Mouse (Mus musculus) cortical plate, adult 2 months (tissue): ENCODE data around the gene Hdgfl3. TPM values are rescaled to one million over a fixed set of nuclear protein-coding genes. Genes with fewer than 3 reads are reported as not detected.

Experiments used
- H3K27ac ChIP-seq: fragments of 200-500 bp; 2 replicates; pipeline ENCODE4 v1.5.1; 2012; ENCODE audit warnings: low read length, control low read depth, inconsistent platforms; ENCODE audit not compliant: insufficient read depth
- H3K4me1 ChIP-seq: fragments of 200-500 bp; 2 replicates; pipeline ENCODE4 v1.6.1; 2011; ENCODE audit warnings: low read length; ENCODE audit not compliant: control insufficient read depth, insufficient read depth
- H3K4me3 ChIP-seq: fragments of 200-500 bp; 2 replicates; pipeline ENCODE4 v1.5.1; 2011; ENCODE audit warnings: mild to moderate bottlenecking, low read length, control low read depth; ENCODE audit not compliant: insufficient read depth
- CTCF ChIP-seq: fragments of 200-500 bp; IDR thresholded peaks from 2 replicates; pipeline ENCODE4 v1.5.1; 2011; ENCODE audit warnings: mild to moderate bottlenecking, control low read depth, low read length; ENCODE audit not compliant: insufficient read depth; ENCODE audit errors: extremely low read depth
- POLR2A ChIP-seq: fragments of 200-500 bp; IDR thresholded peaks from 2 replicates; pipeline ENCODE4 v1.6.1; 2011; ENCODE audit warnings: mild to moderate bottlenecking, low read length, control low read depth; ENCODE audit not compliant: insufficient read depth; ENCODE audit errors: extremely low read depth
- polyA plus RNA-seq: library from polyadenylated mRNA; depleted of rRNA; stranded (reverse); fragments of >200 nt; gene quantifications from 2 replicates; pipeline ENCODE4 v1.2.3, GENCODE M21; 2012

Gene Hdgfl3
- polyA plus RNA-seq, 1 experiment, result 40.4 TPM

DNA sequence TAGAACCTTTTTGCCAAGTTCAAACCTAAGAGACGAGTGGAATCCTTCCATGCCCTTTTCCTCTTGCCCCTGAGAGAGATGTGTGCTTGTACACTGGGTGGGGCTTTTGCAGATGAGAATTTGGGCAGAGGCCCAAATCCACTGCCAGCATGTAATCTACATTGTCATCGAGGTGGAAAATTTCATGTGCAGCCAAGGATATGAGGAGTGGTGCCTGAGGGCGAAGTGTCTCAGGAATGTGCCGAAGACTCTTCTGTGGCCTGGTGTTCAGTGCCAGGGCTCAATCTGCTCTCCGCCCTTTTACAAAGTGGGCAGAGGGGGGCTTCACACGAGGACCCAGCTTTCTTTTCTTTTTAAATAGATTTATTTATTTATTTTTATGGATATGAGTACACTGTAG lies 59.6 kb downstream of the Hdgfl3 start:
- TF ChIP-seq POLR2A, result no peak
- no peak for TF ChIP-seq CTCF
- Histone ChIP-seq H3K27ac (no peak overlapping the region), H3K4me1 (peaks cover 7% of the 10 kb centered on the region; the same call in 1 of the 2 replicates), H3K4me3 (no peak overlapping the region)

DNA sequence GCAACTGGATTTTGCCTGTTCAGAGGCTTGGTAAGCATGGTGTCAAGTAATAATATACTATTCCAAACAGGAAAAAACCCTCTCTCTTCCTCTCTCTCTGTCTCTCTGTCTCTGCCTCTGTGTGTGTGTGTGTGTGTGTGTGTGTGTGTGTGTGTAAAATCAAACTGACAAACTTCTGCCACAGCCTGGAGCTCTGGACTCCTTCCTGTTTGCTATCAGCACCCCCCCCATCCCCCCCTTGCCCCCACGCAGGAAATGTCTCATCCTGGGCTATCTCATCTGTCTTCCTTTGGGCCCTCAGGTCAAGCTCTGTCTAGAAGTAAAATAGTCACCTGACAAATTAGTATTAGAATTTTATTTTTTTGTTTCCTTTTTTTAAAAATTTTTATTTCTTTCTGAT lies 60.5 kb downstream of the Hdgfl3 start:
- no peak overlapping the region for H3K27ac ChIP-seq
- no peak for TF ChIP-seq CTCF
- no peak for TF ChIP-seq POLR2A
- peaks cover 7% of the 10 kb centered on the region; the same call in 1 of the 2 replicates for H3K4me1 ChIP-seq
- H3K4me3 ChIP-seq, result no peak overlapping the region

DNA sequence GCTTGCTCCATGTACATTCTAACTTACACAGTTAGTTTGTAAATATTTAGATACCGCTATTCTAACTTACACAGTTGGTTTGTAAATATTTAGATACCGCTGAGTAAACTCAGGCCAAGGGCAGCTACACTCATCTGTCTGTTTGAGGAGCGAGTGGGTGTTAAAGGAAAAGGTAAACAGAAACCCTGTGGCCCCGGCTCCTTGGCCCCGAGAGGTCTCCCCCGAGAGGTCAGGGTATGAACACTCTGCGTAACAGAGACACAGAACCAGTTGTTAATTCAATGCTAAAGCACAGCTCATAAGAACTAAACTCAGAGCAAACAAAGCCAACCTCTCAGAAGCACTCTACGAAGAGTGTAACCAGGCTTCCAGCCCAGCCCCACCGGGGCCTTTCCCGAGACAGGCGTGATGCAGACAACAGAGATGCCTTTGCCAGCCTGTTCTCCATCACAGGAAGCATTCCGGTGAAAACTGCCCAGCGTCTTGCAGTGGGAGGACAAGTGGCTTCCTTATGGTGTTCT lies 61.7 kb downstream of the Hdgfl3 start:
- Histone ChIP-seq H3K4me3 (no peak overlapping the region), H3K27ac (no peak overlapping the region), H3K4me1 (peaks cover 7% of the 10 kb centered on the region; the same call in 1 of the 2 replicates)
- no peak for TF ChIP-seq POLR2A
- TF ChIP-seq CTCF, result no peak

DNA sequence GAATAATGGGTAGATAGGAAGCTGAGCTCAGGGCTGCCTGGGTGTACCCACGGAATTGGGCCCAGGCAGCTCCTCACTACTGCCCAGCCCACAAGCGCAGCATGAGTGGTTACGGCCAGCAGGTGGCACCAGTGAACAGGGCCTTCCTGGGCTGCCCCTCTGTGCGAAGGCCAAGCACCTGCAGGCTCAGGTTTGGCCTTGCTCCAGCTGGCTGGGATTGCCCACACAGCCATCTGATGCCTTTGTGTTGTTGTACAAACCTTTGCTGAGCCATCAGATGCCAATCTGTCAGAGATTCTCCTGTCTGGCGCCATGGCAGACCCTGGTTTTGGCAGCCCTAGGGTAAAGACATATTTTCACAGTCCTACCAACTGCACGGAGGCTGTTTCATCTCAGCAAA lies 66.1 kb downstream of the Hdgfl3 start:
- Histone ChIP-seq H3K4me3 (no peak overlapping the region), H3K27ac (no peak overlapping the region), H3K4me1 (0 out of 2 replicates have a peak, but pooled peaks cover 3% of the 10 kb centered on the region)
- TF ChIP-seq POLR2A, result no peak
- peak; percentile 77 for TF ChIP-seq CTCF

DNA sequence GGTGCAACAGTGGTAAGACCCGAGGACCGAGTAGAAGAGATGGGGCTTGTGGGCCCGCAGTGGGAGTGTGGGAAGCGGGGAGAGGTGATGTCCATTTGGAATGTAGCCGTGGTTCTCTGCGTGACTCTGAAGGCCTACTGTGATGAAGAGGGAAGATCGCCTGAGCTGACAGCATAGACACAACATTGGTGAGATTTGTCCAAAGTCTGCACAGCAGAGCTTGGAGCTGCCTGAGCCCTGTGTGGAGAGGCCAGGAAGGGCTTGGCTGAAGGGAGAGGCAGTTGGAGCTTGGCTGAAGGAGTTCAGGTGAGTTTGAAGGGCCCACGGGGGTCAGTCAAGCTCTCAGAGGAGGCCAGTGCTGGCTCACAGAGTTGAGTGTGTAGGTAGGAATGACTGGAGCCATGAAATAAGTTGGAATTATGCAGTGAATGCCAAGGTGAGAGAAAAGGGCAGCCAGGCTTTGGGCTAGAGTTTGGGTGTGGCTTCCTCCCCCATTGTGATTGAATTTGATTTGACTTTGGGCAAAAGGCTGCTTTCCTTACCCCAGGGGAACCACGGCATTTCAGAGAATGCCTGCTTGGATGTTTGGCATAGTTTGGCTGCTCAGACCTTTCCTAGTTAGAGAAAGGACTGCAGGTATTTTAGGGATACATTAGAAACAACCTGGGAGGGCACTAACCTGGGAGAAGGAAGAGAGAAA lies 66.9 kb downstream of the Hdgfl3 start:
- H3K27ac ChIP-seq, result no peak overlapping the region
- no peaks in the 10 kb centered on the region for H3K4me1 ChIP-seq
- H3K4me3 ChIP-seq, result no peak overlapping the region
- no peak for TF ChIP-seq POLR2A
- no peak for TF ChIP-seq CTCF

DNA sequence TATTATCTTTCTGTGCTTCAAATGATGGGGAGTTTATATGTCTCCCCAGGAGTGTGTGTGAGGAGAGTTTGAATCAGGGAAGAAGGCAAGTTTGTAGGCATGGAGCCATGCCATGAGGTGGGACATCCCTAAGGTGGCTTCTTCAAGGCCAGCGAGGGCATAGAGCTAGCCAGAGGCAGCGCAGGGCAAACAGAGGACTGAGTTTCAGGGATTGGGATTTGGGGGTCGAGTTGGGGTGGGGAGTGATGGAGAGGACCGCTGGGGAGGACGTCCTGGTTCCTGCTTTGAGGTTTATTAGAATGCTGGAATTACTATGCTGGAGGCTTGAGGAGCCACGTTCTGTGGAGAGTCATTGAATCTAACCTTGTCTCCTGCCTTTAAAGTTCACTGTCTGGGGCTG lies 68.3 kb downstream of the Hdgfl3 start:
- Histone ChIP-seq H3K4me1 (peaks cover 4% of the 10 kb centered on the region), H3K27ac (no peak overlapping the region), H3K4me3 (no peak overlapping the region)
- TF ChIP-seq CTCF (no peak), POLR2A (no peak)

DNA sequence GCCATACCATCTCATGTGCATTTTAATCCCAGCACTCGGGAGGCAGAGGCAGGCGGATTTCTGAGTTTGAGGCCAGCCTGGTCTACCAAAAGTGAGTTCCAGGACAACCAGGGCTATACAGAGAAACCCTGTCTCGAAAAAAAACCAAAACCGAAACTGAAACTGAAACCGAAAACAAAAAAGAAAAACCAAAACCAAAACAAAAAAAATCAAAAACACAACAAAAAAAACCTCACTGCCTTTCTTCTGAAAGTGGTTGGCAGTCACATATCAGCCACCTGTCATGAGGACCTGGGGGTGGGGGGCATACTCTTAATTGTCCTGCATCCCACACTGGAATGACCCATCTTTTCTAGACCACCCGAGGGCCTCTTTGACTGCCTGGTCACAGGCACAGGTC lies 69.7 kb downstream of the Hdgfl3 start:
- Histone ChIP-seq H3K4me3 (no peak overlapping the region), H3K4me1 (peaks cover 6% of the 10 kb centered on the region), H3K27ac (no peak overlapping the region)
- no peak for TF ChIP-seq CTCF
- no peak for TF ChIP-seq POLR2A

DNA sequence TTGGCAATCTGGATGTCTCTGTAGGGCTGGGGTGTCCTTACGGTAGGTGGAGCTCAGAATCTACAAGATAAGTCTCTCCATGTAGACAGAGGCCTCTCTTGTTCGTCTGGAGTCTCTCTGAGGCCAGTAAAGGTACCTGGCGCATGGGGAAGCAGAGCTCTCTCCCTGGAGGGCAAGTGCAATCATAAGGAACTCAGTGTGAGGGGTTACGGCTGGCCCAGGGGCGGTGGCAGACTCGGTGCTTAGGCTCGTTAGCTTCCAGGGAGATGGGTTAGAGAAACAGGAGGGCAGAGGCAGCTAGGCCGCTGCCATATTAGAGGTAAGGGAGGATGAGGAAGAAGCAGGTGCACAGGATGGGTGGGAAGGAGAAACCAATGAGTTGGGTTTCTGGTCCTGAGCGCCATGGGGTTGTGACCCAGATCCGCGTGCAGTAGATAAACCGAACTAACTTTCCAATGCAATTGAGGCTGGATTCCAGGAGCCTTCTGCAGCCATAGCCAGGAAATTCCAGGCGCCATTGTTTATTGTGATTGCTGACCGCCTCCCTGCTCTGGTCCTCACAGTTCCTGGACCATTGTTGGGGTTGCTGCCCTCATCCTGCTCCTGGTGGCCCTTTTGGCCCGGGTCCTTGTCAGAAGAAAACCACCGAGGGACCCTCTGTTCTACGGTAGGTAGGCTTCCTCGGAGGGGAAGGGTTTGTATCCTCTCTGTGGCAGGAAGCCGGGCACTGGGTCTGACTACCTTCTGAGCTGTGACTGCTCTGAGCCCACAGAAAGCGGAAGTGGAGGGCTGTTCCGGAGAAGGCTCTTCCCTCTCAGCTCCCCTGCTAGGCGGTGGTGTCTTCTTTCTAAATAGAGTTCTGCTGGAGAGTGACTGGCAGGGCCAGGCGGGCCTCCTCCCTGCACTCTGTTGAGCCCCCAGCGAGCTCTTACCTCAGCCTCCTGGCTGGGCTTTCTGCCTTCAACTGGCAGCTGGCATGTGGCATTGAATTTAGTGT lies 71.4 kb downstream of the Hdgfl3 start:
- no peak overlapping the region for H3K4me3 ChIP-seq
- TF ChIP-seq POLR2A (no peak), CTCF (no peak)

DNA sequence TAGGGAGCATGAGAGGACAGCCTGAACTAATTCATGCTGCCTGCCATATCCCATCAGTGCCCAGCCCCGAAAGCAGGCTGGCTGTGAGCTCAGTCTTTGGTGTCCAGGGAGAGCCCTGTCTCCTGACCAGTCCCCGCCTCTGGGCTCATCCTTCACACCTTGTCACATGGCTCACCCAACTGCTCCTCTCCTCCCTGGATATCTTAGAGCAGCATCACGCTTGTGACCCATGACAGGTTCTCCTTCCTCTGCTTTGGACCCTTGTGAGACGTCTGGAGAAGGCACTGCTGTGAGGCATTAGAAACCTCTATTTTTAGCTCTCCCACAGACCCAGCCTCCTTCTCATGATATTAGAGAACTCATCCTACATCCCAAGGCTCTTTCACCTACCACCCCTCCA lies 72.4 kb downstream of the Hdgfl3 start:
- no peak for TF ChIP-seq POLR2A
- no peak for TF ChIP-seq CTCF
- H3K4me1 ChIP-seq, result peaks cover 6% of the 10 kb centered on the region
- no peak overlapping the region for H3K27ac ChIP-seq
- no peak overlapping the region for H3K4me3 ChIP-seq

More for the DNA sequence above, 71.4 kb downstream of the Hdgfl3 start:
- peaks cover 6% of the 10 kb centered on the region for H3K4me1 ChIP-seq
- peak overlapping the region; percentile 3; the same call in 1 of the 2 replicates for H3K27ac ChIP-seq

DNA sequence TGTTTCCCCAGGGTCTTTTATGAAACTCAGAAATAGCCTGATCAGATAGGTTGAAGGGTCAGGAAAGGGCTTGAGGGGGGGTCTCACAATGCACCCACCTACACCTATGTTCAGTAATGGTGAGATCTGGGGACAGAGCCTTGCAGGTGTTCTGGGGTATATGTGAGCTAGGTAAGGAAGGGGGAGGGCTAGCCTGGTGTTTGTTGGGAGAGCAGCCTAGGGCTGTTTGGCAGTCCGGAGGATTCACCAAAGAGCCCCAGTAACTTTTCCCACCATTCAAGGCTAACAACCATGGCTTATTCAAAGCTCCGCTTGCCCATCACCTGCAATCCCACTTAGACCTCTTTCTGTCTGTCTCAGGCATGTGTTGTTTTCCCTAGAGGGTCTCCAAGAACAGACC lies 72.8 kb downstream of the Hdgfl3 start:
- TF ChIP-seq POLR2A (no peak), CTCF (no peak)
- Histone ChIP-seq H3K4me1 (peaks cover 6% of the 10 kb centered on the region), H3K27ac (no peak overlapping the region), H3K4me3 (no peak overlapping the region)
